Mouse (Mus musculus) bone marrow macrophage, adult 2 months (primary cell): ENCODE results near the gene Insrr.

Source experiments
- CTCF ChIP-seq: IDR thresholded peaks from 2 replicates; pipeline ENCODE4 v1.5.1; 2012; ENCODE audit warnings: low read depth, mild to moderate bottlenecking, low read length, moderate library complexity
- POLR2A ChIP-seq: IDR thresholded peaks from 2 replicates; pipeline ENCODE4 v1.6.1; 2012; ENCODE audit warnings: mild to moderate bottlenecking, low read depth, low read length, borderline replicate concordance

GRCm38 (mm10) chr3:87796736-87797334 lies at the start of gene Insrr:
- no peak for TF ChIP-seq POLR2A
- TF ChIP-seq CTCF: no peak
